Mouse (Mus musculus) frontal cortex, postnatal 10 days (tissue): ENCODE measurements around the gene Vmn2r89.
"Not testable (repeated sequence)": the region's sequence is repeated elsewhere in the genome, so short reads cannot be mapped to it uniquely, and the experiment has no call there.

ENCODE experiments used
- DNase-seq, 2 experiments: peaks; one replicate each; pipeline ENCODE4 v3.0.0; 2022; ENCODE audit warnings: low spot score in 2 of 2, mixed read lengths in 1 of 2

Vmn2r89 gene

DNA sequence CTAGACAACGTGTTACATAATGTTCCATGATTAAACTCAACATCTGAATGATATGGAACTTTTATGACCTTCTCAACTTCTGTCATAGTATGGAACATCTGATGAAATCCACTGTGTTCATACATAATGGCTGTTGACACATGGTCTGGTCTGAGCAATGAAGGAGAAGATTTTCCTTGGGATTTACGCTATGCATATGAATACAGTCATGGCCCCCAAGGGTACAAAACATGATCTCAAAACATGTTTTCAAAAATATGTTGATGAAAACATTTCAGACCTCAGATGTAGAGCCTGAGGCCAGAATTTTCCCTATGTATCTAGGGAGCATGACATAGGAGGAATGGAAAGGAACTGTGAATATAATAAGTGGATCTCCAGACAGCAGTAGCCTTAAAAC is at the start of gene Vmn2r89:
Gene Vmn2r89 (plus strand): TSS at position 301 of the 400 bp plus-strand sequence.
- not testable (repeated sequence) for DNase-seq

- no peak for DNase-seq
Measured at GRCm38 (mm10) chr14:51410520-51410919, 41.1 kb upstream of the Vmn2r89 start, which contains the start of gene Vmn2r88. TSS of gene Vmn2r88 (plus strand) at chr14:51410820.

DNA sequence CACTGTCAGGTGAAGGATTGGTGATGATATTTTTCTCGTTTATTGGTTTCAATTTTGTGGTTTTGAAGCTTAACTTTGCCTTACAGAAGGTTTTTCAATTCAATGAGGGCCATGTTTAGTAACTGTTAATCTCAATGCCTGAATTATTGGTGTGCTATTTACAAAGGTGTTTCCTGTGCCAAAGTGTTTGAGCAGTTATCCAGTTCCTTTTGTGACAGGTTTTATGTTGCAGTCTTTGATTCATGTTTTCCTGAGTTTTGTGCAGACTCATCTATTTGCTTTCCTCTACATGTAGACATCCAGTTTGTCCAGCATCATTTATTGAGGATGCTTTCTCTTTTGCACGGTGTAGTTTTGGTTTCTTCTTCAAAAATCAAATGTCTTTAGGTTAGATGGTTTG is 27.8 kb upstream of the Vmn2r89 start:
- DNase-seq, result no peak

GRCm38 (mm10) chr14:51430138-51430537 is 21.5 kb upstream of the Vmn2r89 start:
- not testable (repeated sequence) for DNase-seq

- DNase-seq, result no peak
Measured at GRCm38 (mm10) chr14:51434546-51434945, 17.1 kb upstream of the Vmn2r89 start.

DNA sequence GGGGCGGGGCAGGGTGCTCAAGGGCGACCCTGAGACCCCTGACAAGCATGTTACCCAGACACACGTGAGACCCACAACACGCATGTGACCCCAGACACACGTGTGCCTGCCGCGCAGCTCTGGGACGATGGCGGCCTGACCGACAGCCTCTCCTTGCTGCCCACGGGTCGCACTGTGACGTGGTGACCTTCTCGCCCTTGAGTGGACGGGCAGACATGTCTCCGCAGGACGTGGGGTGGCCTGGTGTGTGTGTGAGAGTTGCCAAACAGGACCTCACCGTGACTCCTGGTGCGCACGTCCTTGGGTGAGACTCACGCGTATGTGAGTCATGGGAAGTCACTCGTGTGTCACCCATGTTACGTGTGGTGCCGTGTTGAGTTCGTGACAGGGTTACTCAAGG is 16.6 kb upstream of the Vmn2r89 start:
- no peak for DNase-seq

DNA sequence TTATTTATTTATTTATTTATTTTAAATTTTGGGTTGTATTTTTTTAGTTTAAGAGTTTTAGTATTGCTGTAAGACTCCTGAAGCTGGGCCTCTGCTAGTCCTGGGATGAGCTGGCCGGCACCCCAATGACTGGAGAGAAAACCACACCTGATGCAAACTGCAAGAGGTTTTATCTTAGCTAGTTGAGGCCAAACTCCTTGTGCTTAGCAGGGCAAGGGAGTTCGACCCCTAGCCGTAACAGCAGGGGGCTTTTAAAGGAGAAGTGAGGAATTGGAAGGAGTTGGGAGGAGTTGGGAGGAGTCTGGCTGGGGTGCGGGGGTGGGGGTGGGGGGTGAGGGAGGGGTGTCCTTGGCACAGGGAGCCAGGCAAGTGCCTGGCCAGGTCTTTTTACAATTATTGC is 12.7 kb upstream of the Vmn2r89 start:
- no peak for DNase-seq

DNA sequence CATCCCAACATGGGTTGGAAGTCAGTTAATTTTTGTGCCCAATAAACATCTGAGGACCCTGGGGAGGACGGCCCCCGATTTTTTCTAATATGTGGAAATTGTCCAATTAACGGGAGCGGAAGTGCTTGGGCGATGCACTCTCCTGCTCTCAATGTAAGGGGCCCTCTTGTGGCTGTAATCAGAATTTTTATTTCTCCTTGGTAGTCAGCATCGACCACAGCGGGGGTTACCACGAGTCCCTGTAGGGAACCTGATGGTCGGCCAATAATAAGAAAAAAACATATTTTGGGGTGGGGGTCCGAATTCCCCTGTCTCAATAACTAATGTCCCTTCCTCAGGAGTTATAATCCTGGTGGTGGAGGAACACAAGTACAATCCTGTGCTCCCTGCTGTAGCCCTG is 28.6 kb downstream of the Vmn2r89 start:
- DNase-seq, result not testable (repeated sequence)

GRCm38 (mm10) chr14:51481332-51482015 is 29.8 kb downstream of the Vmn2r89 start:
- not testable (repeated sequence) for DNase-seq

GRCm38 (mm10) chr14:51482051-51482715 is 30.5 kb downstream of the Vmn2r89 start:
- DNase-seq, result no peak

DNA sequence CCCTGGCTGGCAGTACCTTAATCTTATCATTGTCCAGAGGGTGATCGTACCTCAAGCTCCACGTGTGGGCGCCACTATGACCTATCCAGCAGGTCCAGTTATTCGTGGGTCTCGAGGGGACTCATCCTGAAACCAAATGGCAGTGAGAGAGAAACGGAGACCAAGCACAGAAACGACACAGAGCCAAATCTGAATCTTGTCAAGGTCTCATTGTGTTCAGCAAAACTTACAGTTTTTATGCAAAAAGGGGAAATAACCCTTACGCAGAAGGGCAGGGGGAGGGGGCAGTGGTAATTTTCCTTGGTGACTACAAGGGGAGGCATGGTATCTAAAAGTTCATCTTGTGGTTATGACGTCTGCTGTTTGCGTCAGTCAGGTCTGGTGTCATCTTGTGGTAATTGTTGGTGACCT is 31.3 kb downstream of the Vmn2r89 start:
- DNase-seq, result not testable (repeated sequence)

DNA sequence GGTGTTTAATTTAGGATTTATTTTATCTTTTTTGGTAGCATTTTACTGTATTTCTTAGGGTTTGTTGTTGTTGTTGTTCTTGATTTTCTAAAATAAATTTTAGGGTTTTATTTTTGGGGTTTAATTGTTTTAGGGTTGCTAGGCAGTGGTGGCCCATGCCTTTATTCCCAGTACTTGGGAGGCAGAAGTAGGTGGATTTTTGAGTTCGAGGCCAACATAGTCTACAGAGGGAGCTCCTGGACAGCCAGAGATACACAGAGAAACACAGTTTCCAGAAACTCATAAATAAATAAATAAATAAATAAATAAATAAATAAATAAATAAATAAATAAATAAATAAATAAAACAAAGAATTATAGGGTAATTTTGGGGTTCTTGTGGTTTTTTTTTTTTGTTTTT is 32.0 kb downstream of the Vmn2r89 start:
- DNase-seq, result no peak

DNA sequence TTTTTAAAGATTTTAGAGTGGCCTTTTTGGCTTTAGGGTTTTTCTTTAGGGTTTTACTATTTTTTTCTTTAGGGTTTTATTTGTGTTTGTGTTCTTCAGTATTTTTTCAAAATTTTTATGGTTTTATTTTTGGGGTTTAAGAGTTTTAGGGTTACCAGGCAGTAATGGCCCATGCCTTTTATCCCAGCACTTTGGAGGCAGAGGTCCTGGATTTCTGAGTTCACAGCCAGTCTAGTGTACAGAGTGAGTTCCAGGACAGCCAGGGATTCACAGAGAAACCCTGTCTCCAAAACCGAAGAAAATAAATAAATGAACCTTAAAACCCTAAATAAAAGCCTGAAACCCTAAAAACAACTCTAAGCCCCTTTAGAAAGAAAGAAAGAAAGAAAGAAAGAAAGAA is 34.5 kb downstream of the Vmn2r89 start:
- DNase-seq, result no peak

DNA sequence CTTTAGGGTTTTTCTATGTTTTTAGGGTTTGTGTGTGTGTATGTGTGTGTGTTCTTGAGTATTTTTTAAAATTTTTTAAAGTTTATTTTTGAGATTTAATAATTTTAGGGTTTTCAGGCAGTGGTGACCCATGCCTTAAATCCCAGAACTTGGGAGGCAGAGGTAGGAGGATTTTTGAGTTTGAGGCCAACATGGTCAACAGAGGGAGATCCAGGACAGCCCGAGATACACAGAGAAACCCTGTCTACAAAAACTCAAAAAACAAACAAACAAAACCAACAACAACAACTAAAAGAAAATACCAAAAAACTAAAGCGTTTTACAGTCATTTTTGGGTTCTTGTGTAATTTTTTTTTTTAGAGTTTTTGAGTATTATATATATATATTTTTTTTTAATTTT is 44.1 kb downstream of the Vmn2r89 start:
- DNase-seq, result no peak

- no peak for DNase-seq
Measured at GRCm38 (mm10) chr14:51496955-51497354, 45.3 kb downstream of the Vmn2r89 start.

- no peak for DNase-seq
Measured at GRCm38 (mm10) chr14:51497958-51498357, 46.3 kb downstream of the Vmn2r89 start.

DNA sequence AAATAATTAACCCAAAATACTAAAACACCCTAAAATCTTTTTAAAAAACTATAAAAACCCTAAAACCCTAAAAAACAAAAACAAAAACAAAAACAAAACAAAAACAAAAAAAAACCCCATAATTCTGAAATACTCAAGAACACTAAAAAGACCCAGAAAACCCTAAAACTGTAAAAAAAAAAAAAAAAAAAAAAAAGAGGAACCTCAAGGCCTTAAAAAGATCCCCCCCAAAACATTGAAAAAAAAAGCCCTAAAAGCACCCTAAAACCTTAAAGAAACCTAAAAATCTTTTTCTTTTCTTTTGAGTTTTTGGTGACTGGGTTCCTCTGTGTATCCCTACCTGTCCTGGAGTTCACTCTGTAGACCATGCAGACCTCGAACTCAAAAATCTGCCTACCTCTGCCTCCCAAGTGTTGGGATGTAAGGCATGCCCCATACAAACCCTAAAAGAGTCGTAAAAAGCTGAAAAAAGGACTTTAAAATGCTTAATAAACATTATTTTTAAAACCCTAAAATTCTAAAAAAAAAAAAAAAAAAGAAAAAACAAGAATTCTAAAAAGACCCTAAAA is 48.1 kb downstream of the Vmn2r89 start:
- DNase-seq, result no peak

- DNase-seq, result no peak
Measured at GRCm38 (mm10) chr14:51500461-51500860, 48.8 kb downstream of the Vmn2r89 start.

DNA sequence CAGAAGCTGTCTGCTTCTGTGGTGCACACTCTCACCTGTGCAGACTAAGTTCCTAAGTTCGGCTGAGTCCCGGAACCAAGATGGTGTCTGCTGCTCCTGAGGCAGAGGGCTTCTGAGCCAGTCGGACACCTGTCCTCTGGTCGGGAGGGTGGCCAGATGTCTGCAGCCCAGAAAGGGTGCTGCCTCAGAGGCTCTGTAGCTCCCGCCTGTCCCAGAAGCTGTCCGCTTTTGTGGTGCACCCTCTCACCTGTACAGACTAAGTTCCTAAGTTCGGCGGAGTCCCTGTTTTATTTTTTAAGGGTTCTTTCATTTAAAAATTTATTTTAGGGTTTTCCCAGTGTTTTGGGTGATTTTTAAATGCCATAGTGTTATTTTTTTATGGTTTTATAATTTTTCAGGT is 55.8 kb downstream of the Vmn2r89 start:
- no peak for DNase-seq
